Mouse (Mus musculus): ENCODE data around the gene Tespa1. TPM values are rescaled to one million over a fixed set of nuclear protein-coding genes. Genes with fewer than 3 reads are reported as not detected.
"Not testable (repeated sequence)": the region's sequence is repeated elsewhere in the genome, so short reads cannot be mapped to it uniquely, and the experiment has no call there.

The Tespa1 gene
- 0.93 and 1.1 TPM in 2 replicates for polyA plus RNA-seq (2012; rRNA removed)

DNA sequence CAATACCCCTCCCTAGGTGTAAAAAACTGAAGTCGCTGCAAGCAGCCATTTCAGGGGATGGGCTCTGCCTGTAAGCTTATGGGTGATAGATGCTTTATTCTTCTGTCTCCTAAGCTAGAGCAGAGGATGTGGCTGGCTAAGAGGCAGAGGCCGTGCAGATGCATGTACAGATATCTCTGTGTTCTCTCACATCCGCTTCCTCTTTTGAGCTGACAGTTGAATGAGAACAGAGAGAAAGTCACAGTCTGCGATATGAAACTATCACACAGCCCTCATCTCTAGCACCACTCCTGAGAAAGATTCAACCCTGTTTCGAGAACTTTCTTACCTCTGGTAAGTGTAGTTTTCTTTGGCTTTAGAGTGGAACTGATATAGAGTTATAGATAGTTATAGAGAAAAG lies at the start of gene Tespa1:
Tespa1 (plus strand) TSS at position 234 of the 400 bp plus-strand sequence.
- DNase-seq (ENCODE audit: low spot score), result no peak

DNA sequence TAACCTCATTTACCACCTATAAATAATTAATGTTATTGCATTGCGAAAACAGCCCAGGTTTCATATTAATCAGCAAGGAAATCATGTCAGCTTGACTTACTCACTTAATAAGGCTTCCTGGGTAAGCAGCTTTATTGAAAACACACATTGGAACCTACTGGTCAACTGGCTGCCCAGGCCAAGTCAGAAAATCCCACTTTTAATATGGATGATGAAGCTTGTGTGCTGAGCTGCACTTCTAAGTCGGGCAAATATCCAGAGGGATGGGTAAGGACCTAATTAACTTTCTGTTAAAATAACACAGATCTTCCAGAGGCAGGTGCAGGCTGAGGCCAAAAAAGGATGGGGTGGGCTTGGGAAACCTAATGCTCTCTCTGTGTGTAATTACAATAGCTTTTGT lies 46.9 kb upstream of the Tespa1 start:
- no peak for DNase-seq (ENCODE audit: low spot score)

DNA sequence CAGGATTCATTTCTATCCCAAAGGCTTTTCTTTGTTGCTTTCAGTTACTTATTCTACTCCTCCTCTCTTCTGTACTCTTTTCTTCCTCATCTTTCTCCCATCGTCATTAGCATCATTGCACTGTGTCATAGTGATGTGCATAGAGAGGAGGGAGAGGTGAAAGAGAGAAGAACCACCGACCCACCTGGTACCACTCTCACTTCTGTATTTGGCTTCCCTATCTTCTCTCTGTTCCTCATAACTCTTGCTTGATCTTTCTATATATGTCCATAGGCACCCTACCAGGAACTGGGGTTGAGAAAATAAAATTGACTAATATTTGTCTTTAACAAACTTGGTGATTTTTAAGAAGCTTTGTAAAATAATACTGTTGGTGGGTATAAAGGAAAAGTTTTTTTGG lies 46.2 kb upstream of the Tespa1 start:
- no peak for DNase-seq (ENCODE audit: low spot score)

DNA sequence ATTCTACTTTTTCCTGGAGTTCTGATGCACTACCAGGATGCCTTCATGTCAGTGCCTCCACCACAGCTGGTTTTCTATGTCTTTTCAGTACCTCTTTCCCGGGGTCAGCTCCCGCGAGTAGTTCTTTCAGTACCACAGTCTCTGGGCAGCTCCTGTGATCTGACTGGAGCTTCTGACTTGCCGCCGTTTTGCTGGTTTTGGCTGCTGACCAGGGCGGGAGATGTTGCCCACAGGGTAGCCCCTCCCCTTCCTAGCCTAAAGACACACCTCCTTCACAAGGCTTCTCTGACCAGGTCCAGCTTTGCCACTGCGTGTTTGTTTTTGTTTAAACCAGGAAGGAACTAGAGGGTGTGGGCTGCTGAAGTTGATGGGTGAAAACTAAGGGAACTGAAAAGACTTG lies 42.6 kb upstream of the Tespa1 start, which contains the start of gene Neurod4:
Neurod4 (minus strand) TSS at position 175 of the 400 bp plus-strand sequence.
- DNase-seq (ENCODE audit: low spot score), result no peak

DNA sequence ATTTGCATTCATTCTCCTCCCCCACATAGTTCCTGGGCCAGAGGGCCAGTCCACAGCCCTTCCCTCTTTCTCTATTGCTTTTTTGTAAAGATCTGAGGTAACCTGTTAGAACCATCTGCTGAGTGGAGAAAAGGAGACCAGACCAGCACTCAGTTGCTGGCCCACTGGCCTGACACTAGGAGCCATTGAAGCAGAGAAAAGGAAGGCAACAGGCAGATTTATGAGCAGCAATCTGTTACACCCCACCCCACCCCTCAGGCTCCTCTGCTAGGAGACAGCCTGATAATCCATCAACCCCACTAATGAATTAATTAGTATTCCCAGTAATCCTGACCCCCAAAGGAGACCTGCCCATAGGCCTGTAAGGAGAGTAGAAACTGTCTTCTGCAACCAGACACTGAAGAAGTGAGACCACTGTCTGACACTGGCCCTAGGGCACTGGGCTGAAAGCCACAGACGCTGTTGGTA lies 40.7 kb upstream of the Tespa1 start:
- DNase-seq (ENCODE audit: low spot score), result no peak

DNA sequence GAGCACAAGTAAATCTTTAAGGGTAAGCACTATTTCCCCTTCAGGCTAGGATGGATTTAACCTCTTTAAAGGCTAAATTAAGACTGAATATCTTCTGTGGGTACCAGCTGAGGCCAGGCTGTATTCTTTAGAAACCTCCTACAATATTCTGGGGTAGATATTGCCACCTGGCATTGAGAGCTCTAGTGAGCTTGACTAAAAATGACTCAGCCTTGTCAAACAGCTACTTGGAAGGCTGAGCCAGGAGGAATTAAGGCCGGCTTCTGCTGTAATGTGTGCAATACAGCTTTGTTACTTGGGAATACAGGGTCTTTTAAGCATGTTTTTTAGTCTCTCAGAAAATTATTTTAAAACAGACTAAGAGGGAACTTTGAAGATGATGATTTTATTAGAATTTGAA lies 35.5 kb upstream of the Tespa1 start:
- no peak for DNase-seq (ENCODE audit: low spot score)

DNA sequence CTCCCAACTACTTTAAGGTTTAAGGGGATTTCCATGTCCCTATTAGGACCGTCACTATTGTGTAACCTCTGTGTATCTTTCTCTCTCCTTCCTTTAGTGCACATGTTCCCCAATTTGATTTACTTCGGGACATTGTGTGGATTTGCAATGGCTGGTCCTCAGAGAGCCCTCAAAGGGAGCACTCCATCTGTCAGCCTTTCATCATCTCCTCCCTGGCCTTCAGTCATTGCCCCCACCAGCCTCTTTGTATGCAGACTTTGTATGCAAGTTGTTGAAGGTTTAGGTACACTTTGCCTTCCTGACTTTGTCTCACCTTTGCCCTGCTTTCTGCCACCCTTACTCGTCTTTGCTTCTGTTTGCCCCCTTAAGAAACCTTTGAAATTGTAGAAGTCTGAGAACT lies 34.7 kb upstream of the Tespa1 start:
- no peak for DNase-seq (ENCODE audit: low spot score)

DNA sequence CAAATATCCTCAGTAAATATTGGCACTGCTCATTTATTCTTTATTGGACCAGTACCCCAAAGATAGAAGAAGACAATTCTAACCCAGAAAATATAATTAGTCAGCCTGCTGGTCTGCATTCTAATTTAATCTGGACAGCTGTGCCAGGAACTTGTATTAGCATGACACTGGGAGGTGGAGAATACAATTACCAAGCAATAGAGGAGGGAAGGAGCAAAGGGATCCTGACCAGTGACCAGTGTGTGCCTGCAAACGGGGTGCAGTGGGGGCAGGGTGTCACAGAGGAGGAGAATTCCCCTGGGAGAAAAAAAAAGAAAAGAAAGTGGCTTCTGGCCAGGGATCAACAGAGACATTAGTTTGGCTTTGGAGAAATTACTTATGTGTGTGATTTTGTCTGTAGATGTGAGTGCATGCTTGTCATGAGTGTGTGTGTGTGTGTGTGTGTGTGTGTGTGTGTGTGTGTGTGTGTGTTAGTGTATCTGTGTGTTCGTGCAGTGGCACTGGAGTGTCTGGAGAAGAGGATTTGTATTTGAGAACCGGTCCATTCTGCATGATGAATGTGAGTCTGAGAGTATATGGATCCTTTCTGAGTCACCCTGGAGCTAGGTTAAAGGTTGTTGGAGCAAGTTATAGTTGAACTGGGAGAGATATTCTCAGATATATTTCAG lies 28.8 kb upstream of the Tespa1 start:
- DNase-seq (ENCODE audit: low spot score), result no peak

DNA sequence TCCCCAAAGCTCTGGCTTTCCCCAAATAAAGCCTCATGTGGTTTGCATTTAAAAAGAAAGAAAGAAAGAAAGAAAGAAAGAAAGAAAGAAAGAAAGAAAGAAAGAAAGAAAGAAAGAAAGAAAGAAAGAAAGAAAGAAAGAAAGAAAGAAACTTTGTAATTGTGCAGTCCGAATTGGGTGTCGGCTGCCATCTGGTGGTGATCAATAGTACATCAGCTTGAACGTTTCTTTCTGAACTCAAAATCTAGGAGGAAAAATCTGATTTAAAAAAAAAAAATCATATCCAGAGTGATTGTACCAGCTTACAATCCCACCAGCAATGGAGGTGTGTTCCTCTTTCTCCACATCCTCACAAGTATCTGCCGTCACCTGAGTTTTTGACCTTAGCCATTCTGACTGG lies 23.9 kb upstream of the Tespa1 start:
- DNase-seq (ENCODE audit: low spot score), result not testable (repeated sequence)

DNA sequence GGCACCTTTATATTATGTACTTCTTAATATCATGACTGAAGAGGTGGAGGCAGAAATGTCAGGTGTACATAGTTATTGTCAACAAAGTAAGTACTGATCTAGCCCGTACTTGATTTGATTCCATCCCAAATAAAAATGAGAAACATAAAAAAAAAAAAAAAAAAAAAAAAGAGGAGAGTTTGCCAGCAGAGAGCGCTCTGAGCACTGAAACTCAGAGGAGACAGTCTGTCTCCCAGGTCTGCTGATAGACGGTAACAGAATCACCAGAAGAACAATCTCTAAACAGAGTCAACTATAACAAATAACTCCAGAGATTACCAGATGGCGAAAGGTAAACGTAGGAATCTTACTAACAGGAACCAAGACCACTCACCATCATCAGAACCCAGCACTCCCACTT lies 18.5 kb upstream of the Tespa1 start:
- DNase-seq (ENCODE audit: low spot score), result not testable (repeated sequence)

DNA sequence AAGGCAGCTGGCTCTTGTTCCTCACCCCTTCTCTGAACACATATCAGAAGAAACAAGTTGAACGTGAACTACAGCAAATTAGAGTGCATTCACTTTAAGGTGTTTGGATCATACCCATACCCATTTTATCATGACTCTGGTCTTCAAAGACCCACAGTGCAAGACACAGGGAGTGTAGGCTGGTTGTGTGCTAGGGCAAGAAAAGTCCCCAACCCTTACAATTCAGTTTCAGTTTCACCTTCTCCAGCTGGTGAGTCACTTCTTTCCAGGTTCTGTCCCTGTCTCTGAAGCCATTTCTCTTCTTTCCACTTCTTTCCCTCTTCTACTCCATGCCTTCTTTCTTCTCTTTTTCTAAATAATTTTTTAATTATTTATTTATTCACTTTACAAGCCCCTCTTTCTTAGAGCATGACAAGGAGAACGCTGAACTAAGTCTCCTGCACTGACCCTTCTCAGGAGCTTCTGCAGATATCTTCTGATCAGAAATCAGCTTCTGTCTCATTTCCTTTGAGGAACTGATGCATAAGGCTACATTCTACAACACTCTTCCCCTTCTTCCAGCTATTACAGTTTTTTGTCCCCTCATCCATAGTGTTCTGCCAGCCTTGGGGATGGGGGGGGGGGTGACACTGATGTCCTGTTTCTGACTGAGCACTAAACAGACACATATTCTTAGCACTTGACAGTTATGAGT lies 11.0 kb upstream of the Tespa1 start:
- no peak for DNase-seq (ENCODE audit: low spot score)

DNA sequence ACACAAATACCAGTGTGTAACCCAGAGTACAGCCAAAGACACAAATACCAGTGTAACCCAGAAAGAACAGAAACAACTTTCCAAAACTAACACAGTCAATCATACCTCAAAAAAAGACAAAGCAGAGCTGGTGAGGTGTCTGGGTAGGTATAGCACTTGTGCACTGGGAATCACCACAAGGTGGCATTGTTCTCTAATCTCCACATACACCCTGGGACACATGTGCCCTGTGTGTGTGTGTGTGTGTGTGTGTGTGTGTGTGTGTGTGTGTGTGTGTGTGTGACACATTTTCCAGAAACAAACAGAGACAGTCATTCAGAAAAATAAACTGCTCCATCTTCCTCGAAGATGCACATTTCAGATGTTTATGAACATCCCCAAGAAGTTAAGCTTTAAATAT lies 9.1 kb upstream of the Tespa1 start:
- no peak for DNase-seq (ENCODE audit: low spot score)

DNA sequence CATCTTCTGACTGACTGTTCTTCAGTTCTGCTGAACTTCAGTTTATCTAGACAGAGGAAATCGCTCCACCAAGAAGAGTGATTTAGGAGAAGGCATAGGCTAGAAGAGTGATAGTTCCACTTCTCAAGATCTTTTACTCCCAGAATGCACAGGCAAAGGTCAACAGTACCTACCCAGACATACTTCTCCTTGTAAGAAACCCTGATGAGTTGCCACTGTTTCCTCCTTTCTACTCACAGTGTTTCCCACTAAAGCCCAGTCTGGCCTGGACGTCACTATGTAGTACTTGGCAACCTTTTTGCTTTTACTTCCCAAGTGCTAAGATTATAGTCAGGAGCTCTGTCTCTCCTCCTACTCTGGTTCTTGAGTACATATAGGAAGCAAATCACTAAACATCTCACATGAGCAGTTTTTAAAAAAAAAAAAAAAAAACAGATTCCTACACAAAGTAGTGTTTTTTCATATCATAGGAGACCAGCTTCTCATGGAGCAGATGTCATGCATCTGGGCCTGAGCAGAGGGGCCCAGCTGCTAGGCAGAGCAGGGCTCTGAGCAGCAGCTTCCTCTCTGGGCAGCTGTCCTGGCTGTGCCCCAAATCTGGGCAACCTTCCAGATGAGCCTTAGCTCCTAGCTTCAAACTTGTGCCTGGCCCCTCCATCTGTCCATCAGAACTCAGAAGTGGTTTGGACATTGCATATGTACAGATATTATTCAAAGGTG lies 8.4 kb upstream of the Tespa1 start:
- no peak for DNase-seq (ENCODE audit: low spot score)

DNA sequence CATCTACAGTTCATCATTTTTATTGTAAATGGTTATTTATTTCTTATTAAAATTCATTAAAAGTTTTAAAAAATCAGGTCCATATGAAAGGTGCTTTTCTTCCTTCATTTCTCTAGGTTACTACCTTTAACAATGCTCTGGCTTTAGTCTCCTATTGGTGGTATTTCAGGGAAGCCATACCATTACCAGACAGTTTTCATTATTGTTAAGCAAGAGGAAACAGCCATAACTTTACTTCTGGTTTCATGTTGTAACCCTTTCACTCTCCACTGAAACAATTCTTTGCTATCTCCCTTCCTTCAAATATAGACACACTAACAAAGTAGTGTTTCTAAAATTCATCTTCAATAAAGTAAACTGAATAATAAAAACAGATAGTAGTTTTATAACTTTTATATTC lies 6.8 kb upstream of the Tespa1 start:
- DNase-seq (ENCODE audit: low spot score), result no peak

DNA sequence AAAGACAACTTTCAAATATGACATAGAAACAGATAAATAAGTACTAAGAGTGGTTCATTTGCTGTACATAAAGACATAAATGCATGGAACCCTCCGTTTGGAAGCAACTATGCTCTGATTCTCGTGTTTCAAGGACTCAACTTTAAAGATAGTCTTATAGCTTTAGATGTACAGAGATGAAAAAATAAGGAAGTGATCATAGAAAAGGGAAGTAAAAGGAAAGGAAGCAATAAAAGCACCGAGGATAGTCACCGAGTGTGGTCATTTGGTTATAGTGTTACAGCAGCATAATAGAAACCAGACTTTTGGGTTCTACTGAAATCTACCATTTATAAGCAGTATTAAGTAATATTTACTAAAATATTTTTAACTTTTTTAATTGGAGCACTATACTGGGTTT lies 4.0 kb upstream of the Tespa1 start:
- DNase-seq (ENCODE audit: low spot score), result no peak

DNA sequence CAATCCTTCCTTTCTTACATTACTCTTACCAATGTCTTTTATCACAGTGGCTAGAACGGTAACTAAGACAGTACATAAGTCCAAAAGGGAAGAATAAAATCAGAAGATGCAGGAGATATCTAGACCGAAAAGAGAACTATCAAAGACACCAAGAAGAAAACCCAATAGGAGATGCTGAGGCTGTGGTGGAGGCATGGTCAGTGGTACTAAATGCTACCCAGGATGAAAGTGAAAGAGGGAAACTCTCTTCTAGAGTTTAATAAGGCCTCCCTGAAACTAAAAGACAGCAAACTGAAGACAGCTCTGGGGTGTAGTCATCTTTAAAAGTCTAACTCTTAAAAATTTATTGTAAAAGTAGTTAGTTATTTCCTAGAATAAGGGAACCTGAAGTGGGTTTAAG lies 2.0 kb upstream of the Tespa1 start:
- DNase-seq (ENCODE audit: low spot score), result no peak

DNA sequence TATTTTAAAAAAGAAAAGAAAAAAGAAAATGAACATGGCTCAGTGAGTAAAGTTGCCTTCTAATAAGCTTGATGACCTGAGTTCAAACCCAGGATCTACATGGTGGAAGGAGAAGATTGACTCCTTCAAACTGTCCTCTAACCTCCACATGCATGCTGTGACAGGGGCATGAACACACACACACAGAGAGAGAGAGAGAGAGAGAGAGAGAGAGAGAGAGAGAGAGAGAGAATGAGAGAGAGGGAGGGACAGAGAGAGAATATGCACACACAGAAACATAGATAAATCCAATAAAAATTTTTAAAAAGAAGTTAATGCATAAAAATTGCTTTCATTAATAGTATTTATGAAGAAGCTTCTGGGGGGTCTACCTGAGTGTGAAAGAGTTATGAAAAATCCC lies 608 bp upstream of the Tespa1 start:
- no peak for DNase-seq (ENCODE audit: low spot score)

DNA sequence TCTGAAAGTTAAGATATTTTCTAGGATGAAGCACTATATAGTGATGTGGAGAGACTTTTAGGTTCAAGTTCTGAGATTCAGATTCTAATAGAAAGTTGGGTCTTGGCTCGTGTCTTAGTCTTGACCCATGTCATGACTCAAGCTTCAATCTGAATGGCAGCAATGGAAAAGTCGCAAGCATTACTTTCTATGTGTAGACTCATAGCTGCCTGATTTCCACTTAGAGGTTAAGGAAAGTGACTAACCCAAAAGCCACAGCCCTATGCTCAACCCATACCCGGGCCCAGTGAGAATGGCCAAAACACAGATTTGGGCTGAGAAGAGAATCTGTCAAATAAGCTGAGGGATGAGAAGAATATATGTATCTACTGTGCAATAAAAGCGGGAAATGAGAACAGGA lies 1.6 kb downstream of the Tespa1 start:
- no peak for DNase-seq (ENCODE audit: low spot score)

DNA sequence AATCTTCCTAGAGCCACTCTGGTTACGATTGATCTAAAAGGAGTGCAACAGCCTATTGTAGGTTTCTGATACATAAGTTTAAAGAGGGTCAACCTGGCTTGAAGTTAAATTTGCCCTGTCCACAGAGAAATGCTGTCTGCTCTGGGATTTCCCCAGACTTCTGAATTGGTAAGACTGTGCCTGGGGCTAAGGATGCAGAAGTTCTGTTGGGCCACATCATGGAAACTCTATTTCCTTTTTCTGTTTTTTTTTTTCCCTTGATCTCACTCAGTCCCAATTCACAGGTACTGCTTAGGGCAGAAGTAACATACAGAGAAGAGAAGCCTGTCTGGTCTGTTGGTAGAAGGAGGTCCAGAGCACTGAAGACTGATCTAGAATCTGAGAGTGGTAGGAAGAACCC lies 8.0 kb downstream of the Tespa1 start:
- no peak for DNase-seq (ENCODE audit: low spot score)

DNA sequence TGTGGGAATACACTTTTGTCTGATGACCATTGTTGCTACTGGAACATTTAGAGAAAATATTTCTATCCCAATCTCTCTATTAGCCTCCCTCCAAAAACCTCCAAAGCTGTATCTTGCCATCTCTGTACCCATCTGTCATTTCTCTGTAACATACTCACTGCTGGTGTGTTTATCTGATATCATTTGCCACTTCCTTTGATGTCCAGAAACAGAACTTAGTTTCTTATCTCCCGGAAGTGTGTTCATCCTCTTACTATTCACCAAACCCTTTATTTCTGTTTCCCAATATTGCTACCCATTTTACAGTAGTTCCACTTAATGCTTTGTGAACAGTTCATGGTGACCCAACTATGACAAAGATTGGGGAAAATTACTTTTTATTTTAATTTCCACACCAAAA lies 13.7 kb downstream of the Tespa1 start:
- DNase-seq (ENCODE audit: low spot score), result no peak

DNA sequence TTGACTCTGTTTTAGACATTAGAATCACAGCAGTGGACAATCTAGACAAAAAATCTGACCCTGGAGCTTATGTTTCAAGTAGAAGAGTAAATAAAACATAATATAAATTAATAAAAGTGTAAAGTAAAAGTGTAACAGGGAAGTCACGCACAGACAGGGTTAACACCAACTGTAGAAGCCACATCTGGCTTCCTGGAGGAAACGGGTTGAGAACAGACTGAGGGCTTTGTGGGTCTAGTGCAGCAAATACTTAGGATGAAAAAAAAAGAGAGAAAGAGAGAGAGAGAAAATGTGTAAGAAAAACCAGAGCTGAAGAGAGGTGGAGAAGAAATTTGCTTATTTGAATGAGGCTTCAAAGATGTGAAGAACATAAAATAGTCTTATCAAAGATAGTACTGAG lies 14.9 kb downstream of the Tespa1 start:
- no peak for DNase-seq (ENCODE audit: low spot score)

DNA sequence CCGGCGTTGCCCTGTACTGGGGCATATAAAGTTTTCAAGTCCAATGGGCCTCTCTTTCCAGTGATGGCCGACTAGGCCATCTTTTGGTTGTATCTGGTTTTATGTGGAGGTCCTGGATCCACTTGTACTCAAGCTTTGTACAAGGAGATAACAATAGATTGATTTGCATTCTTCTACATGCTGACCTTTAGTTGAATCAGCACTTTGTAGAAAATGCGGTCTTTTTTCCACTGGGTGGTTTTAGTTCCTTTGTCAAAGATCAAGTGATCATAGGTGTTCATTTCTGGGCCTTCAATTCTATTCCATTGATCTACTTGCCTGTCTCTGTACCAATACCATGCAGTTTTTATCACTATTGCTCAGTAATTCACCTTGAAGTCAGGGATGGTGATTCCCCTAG lies 17.4 kb downstream of the Tespa1 start:
- DNase-seq (ENCODE audit: low spot score), result not testable (repeated sequence)

DNA sequence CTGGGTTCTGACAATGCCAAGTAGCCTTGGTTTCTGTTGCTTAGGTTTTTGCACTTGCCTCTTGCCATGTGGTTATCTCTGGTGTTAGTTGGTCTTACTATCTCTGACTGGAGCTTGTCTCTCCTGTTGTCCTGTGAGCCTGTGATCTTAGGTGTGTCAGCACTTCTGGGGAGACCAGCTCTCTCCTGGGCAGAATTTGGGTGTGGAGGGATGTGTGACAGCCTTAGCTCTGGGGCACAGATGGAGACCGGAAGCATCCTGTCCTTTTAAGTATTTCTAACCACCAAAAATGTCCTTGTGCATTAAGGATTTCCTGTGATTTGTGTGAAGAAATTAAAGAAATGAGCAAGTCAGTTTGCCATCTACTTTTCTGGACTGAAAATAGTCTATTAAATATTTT lies 21.4 kb downstream of the Tespa1 start:
- DNase-seq (ENCODE audit: low spot score), result no peak
